Mouse (Mus musculus) midbrain, embryonic 11.5 days (tissue): ENCODE measurements around the gene Prmt1. TPM values are rescaled to one million over a fixed set of nuclear protein-coding genes. Genes with fewer than 3 reads are reported as not detected.
A peak's percentile ranks its signal among the peaks of the same experiment; 100 is the strongest.

Experiments used
- ATAC-seq: fragments of 200-750 bp; cut with Nextera tagmentation; 2 replicates; pipeline ENCODE4 v1.8.0; 2017; ENCODE audit warnings: moderate TSS enrichment, moderate library complexity; ENCODE audit not compliant: low FRiP score
- DNase-seq: peaks from one replicate; pipeline ENCODE4 v3.0.0; 2015; ENCODE audit warnings: low spot score; ENCODE audit errors: missing footprints
- H3K27ac ChIP-seq: fragments of 300-500 bp; sonication (generic); 2 replicates; pipeline ENCODE4 v1.5.1; 2014; ENCODE audit warnings: low read depth, low read length
- H3K27me3 ChIP-seq: fragments of 300-500 bp; sonication (generic); 2 replicates; pipeline ENCODE4 v1.6.1; 2014; ENCODE audit warnings: mild to moderate bottlenecking, low read length, moderate library complexity, mixed read lengths; ENCODE audit not compliant: control insufficient read depth, insufficient read depth
- H3K36me3 ChIP-seq: fragments of 300-500 bp; sonication (generic); 2 replicates; pipeline ENCODE4 v1.6.1; 2014; ENCODE audit warnings: mild to moderate bottlenecking, low read length, moderate library complexity, mixed read lengths; ENCODE audit not compliant: control insufficient read depth, insufficient read depth
- H3K4me1 ChIP-seq: fragments of 300-500 bp; sonication (generic); 2 replicates; pipeline ENCODE4 v1.6.1; 2014; ENCODE audit warnings: low read length; ENCODE audit not compliant: control insufficient read depth, insufficient read depth
- H3K4me2 ChIP-seq: fragments of 300-500 bp; sonication (generic); 2 replicates; pipeline ENCODE4 v1.6.1; 2014; ENCODE audit warnings: mild to moderate bottlenecking, moderate library complexity
- H3K4me3 ChIP-seq: fragments of 300-500 bp; sonication (generic); 2 replicates; pipeline ENCODE4 v1.5.1; 2014; ENCODE audit warnings: low read depth, low read length
- H3K9ac ChIP-seq: fragments of 300-500 bp; sonication (generic); 2 replicates; pipeline ENCODE4 v1.6.1; 2014; ENCODE audit warnings: low read length
- H3K9me3 ChIP-seq: fragments of 300-500 bp; sonication (generic); 2 replicates; pipeline ENCODE4 v1.6.1; 2016; ENCODE audit warnings: low read length; ENCODE audit not compliant: control insufficient read depth
- WGBS: fragments of 180-500 bp; shearing (Covaris S2); extraction: QIAGEN DNeasy Blood & Tissue Kit; methylation state at CpG from one replicate; pipeline ENCODE4 v1.1.7; 2014; 5-methylcytosine and 5-hydroxymethylcytosine counted together
- polyA plus RNA-seq: library from polyadenylated mRNA; unstranded; fragments of >200 nt; fragmentation: Nextera tagmentation; extraction: Ambion mirVana; gene quantifications from 2 replicates; pipeline ENCODE4 v1.2.1, GENCODE M21; 2014

Gene Prmt1
- polyA plus RNA-seq, 1 experiment from 2014 or later: 281 TPM

DNA sequence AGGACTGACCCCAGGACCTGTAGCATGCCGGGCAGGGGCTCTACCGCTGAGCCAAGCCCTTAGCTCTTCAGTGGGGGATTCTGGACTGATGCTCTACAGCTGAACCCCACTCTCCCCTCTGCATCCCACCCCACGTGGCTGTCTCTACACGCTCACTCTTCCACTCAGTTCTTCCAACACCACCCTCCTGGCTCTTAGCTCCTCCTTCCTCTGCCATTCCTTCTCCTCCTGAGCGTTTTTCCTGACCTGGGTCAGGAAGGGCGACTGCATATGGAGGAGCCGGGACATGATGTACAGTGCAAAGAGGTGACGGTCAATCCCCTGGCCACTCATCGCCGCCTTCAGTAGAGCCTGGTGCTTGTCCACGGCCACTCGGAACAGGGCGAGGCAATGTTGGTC, 25.9 kb downstream of the Prmt1 start:
- H3K4me3 ChIP-seq: no peak overlapping the region
- H3K9ac ChIP-seq: no peak overlapping the region
- H3K4me2 ChIP-seq: no peak overlapping the region
- H3K4me1 ChIP-seq: no peaks in the 10 kb centered on the region
- H3K27ac ChIP-seq: no peak overlapping the region
- H3K27me3 ChIP-seq: no peaks in the 10 kb centered on the region
- ATAC-seq (no peak), DNase-seq (no peak)
- 0 out of 2 replicates have a peak, but pooled peaks cover 2% of the 10 kb centered on the region for H3K36me3 ChIP-seq
- 92% methylated on average over 13 of the region's 13 CpGs for WGBS
- no peaks in the 10 kb centered on the region for H3K9me3 ChIP-seq

GRCm38 (mm10) chr7:44959874-44960511, 26.4 kb downstream of the Prmt1 start:
- 94% methylated on average over 10 of the region's 10 CpGs for WGBS
- Histone ChIP-seq H3K9ac (no peak overlapping the region), H3K4me1 (no peaks in the 10 kb centered on the region), H3K4me3 (no peak overlapping the region), H3K27ac (no peak overlapping the region), H3K9me3 (no peaks in the 10 kb centered on the region), H3K27me3 (no peaks in the 10 kb centered on the region), H3K36me3 (0 out of 2 replicates have a peak, but pooled peaks cover 2% of the 10 kb centered on the region), H3K4me2 (no peak overlapping the region)
- ATAC-seq: no peak
- DNase-seq: no peak

- no peak overlapping the region for H3K9ac ChIP-seq
- H3K27me3 ChIP-seq: no peaks in the 10 kb centered on the region
- H3K4me2 ChIP-seq: no peak overlapping the region
- no peak for DNase-seq
- 86% methylated on average over 8 of the region's 8 CpGs for WGBS
- H3K36me3 ChIP-seq: 0 out of 2 replicates have a peak, but pooled peaks cover 2% of the 10 kb centered on the region
- H3K9me3 ChIP-seq: no peaks in the 10 kb centered on the region
- no peaks in the 10 kb centered on the region for H3K4me1 ChIP-seq
- H3K4me3 ChIP-seq: no peak overlapping the region
- H3K27ac ChIP-seq: no peak overlapping the region
- ATAC-seq: no peak
Observed at GRCm38 (mm10) chr7:44959281-44959680, 27.1 kb downstream of the Prmt1 start.

DNA sequence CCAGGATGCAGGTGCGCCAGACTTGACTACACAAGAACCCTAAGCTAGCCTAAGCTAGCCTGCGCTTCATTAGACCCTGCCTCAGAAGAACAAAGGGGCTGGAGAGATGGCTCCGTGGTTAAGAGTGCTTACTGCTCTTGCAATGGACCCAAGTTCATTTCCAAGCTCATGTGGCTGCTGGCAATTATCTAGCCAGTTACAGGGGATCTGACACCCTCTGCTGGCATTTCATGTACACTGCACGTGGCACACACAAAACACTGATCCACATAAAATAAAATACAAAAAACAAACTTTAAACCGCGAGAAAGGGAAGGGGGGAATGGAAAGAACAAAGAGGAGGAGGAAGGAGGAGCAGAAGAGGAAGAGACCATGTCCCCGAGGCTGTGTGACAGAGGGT, 28.2 kb downstream of the Prmt1 start:
- H3K36me3 ChIP-seq: 0 out of 2 replicates have a peak, but pooled peaks cover 2% of the 10 kb centered on the region
- ATAC-seq (no peak), DNase-seq (no peak)
- H3K9ac ChIP-seq: no peak overlapping the region
- no peaks in the 10 kb centered on the region for H3K4me1 ChIP-seq
- H3K4me2 ChIP-seq: no peak overlapping the region
- 58% methylated on average over 7 of the region's 7 CpGs for WGBS
- H3K27me3 ChIP-seq: no peaks in the 10 kb centered on the region
- H3K27ac ChIP-seq: no peak overlapping the region
- H3K4me3 ChIP-seq: no peak overlapping the region
- no peaks in the 10 kb centered on the region for H3K9me3 ChIP-seq

GRCm38 (mm10) chr7:44957183-44957835, 29.1 kb downstream of the Prmt1 start:
- no peak overlapping the region for H3K9ac ChIP-seq

DNA sequence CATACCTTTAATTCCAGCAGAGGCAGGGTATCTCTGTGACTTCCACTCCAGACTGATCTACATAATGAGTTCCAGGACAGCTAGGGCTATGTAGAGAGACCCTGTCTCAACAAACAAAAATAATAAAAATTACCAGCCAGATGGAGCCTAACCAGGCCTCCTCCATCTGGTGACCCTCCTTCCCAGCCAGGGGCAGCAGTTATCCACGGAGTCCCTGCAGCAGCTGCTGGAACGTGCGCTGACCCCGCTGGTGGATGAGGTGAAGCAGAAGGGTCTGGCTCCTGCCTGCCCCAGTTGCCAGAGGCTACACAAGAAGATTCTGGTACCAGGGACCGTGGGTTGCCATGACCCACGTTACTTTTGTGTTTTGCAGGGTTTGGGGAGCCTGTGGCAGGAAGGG, 30.1 kb downstream of the Prmt1 start:
- H3K4me1 ChIP-seq: peaks cover 6% of the 10 kb centered on the region; the same call in 1 of the 2 replicates
- H3K36me3 ChIP-seq: 0 out of 2 replicates have a peak, but pooled peaks cover 2% of the 10 kb centered on the region
- H3K4me2 ChIP-seq: no peak overlapping the region
- no peak overlapping the region for H3K27ac ChIP-seq
- no peak for DNase-seq
- H3K4me3 ChIP-seq: no peak overlapping the region
- WGBS: 55% methylated on average over 6 of the region's 6 CpGs
- no peak for ATAC-seq
- peaks cover 7% of the 10 kb centered on the region for H3K27me3 ChIP-seq
- H3K9me3 ChIP-seq: no peaks in the 10 kb centered on the region
- peak overlapping the region; percentile 9; the same call in 1 of the 2 replicates for H3K9ac ChIP-seq

More at GRCm38 (mm10) chr7:44957183-44957835, 29.1 kb downstream of the Prmt1 start:
- H3K4me1 ChIP-seq: peaks cover 3% of the 10 kb centered on the region; the same call in 1 of the 2 replicates
- ATAC-seq: no peak
- H3K9me3 ChIP-seq: no peaks in the 10 kb centered on the region
- no peak overlapping the region for H3K4me2 ChIP-seq
- no peak overlapping the region for H3K4me3 ChIP-seq
- no peak overlapping the region for H3K27ac ChIP-seq
- H3K27me3 ChIP-seq: no peaks in the 10 kb centered on the region
- 0 out of 2 replicates have a peak, but pooled peaks cover 2% of the 10 kb centered on the region for H3K36me3 ChIP-seq
- 71% methylated on average over 20 of the region's 20 CpGs for WGBS
- DNase-seq: no peak

GRCm38 (mm10) chr7:44955628-44956027, 30.7 kb downstream of the Prmt1 start:
- Histone ChIP-seq H3K4me1 (peaks cover 6% of the 10 kb centered on the region; the same call in 1 of the 2 replicates), H3K4me3 (no peak overlapping the region), H3K36me3 (0 out of 2 replicates have a peak, but pooled peaks cover 2% of the 10 kb centered on the region), H3K9me3 (no peaks in the 10 kb centered on the region), H3K4me2 (no peak overlapping the region), H3K27ac (no peak overlapping the region), H3K27me3 (peaks cover 13% of the 10 kb centered on the region), H3K9ac (no peak overlapping the region)
- WGBS: 59% methylated on average over 5 of the region's 5 CpGs
- DNase-seq: no peak
- no peak for ATAC-seq

- no peak overlapping the region for H3K27ac ChIP-seq
- no peak overlapping the region for H3K4me3 ChIP-seq
- 0 out of 2 replicates have a peak, but pooled peaks cover 2% of the 10 kb centered on the region for H3K36me3 ChIP-seq
- peaks cover 6% of the 10 kb centered on the region; the same call in 1 of the 2 replicates for H3K4me1 ChIP-seq
- DNase-seq: no peak
- peaks cover 21% of the 10 kb centered on the region for H3K27me3 ChIP-seq
- H3K4me2 ChIP-seq: no peak overlapping the region
- H3K9me3 ChIP-seq: no peaks in the 10 kb centered on the region
- ATAC-seq: no peak
- no peak overlapping the region for H3K9ac ChIP-seq
- 76% methylated on average over 12 of the region's 12 CpGs for WGBS
Observed at GRCm38 (mm10) chr7:44954091-44954885, 32.1 kb downstream of the Prmt1 start.
